Mouse (Mus musculus): Measurements from ENCODE around the gene Rabgef1. TPM values are rescaled to one million over a fixed set of nuclear protein-coding genes. Genes with fewer than 3 reads are reported as not detected.
A peak's percentile ranks its signal among the peaks of the same experiment; 100 is the strongest.

Gene Rabgef1
- total RNA-seq, 2 experiments from 2014 or later, result 18.8 to 24.0 TPM

GRCm38 (mm10) chr5:130170666-130171422 is 754 bp upstream of the Rabgef1 start:
- ATAC-seq (replicated peaks; ENCODE audit: poor library complexity, severe bottlenecking), result peak; percentile 3

DNA sequence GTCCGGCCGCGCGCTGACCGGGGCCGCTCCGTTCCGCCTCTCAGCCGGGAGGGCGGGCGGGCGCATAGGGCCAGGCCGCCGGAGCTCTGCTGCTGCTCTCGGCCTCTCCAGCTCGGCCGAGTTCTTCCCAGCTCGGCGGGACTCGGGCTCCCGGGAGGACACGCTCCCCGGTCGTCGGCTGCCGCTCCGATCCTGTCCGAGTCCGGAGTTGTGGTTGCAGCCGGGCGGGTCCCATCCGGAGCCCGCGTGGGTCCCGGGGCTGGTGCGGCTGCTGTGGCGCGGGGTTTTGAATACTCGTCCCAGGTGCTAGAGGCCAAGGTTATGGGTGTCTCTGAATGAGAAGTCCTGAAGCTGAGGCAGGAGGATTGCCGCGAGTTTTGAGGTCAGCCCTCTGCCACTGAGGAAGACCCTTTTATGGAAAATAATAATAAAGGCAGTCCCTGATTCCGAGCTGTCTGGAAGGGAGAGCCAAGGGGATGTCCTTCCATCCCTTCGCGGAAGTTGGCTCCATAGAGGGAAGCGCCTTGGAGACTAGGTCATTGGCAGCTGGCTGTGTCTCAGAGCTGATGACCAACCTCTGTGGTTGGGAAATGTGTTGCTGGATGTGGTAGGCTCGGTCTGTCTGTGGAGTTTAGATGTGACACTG is 481 bp downstream of the Rabgef1 start:
- peak; percentile 78 for ATAC-seq (replicated peaks; ENCODE audit: poor library complexity, severe bottlenecking)

DNA sequence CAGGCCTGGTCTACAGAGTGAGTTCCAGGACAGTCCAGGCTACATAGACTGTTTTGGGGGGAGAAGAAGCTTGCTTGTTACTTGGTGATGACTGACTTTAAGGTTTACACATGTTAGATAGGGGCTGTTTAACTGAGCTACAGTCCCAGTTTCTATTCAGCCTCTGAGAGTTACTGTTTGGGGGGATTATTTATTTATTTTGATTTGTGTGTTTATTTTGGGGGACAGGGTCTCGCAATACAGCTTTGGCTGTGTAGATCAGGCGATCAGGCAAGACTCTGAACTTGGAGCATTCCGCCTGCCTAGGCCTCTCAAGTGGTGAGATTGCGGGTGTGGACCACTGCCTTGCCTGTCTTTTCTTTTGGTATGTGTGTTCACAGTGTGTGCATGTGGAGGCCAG is 1.4 kb downstream of the Rabgef1 start:
- no peak for ATAC-seq (replicated peaks; ENCODE audit: poor library complexity, severe bottlenecking)

GRCm38 (mm10) chr5:130177871-130178270 is 6.3 kb downstream of the Rabgef1 start:
- no peak for ATAC-seq (replicated peaks; ENCODE audit: poor library complexity, severe bottlenecking)

DNA sequence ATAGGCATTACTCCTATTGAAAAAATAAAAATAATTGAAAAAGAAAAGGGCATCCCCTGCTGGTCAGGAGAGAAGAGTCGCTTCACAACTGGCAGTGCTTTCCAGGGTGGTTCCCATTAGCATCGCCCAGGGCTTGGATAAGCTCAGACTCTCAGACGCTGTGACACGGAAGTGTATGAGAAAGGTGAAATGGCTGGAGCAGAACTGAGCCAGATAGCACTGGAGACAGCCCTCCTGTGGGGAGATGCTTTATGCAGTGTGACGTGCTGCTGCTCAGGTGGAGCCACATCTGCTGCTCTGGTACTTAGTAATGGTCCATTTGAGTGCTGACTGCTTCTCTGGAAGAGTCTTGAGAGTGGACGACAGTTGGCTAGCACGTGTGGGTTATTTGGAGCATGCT is 8.8 kb downstream of the Rabgef1 start:
- ATAC-seq (replicated peaks; ENCODE audit: poor library complexity, severe bottlenecking), result no peak

- ATAC-seq (replicated peaks; ENCODE audit: poor library complexity, severe bottlenecking), result no peak
Measured at GRCm38 (mm10) chr5:130181740-130182540, 10.3 kb downstream of the Rabgef1 start.

GRCm38 (mm10) chr5:130182541-130182821 is 10.9 kb downstream of the Rabgef1 start:
- ATAC-seq (replicated peaks; ENCODE audit: poor library complexity, severe bottlenecking), result no peak

- ATAC-seq (replicated peaks; ENCODE audit: poor library complexity, severe bottlenecking), result no peak
Measured at GRCm38 (mm10) chr5:130184193-130184856, 12.7 kb downstream of the Rabgef1 start.

- ATAC-seq (replicated peaks; ENCODE audit: poor library complexity, severe bottlenecking), result no peak
Measured at GRCm38 (mm10) chr5:130185312-130185711, 13.7 kb downstream of the Rabgef1 start.

DNA sequence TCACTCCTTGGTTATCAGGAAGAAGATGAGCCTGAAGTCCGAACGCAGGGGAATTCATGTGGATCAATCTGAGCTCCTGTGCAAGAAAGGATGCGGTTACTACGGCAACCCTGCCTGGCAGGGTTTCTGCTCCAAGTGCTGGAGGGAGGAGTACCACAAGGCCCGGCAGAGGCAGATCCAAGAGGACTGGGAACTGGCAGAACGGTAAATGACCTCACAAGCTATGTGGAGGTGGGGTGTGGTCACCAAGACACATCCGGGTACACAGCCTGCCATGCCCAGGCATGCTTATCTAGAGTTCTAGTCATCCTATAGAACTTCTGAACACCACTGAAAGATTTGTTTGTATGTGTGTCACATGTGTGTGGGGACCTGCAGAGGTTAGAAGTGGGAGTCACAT is 15.8 kb downstream of the Rabgef1 start:
- ATAC-seq (replicated peaks; ENCODE audit: poor library complexity, severe bottlenecking), result no peak

DNA sequence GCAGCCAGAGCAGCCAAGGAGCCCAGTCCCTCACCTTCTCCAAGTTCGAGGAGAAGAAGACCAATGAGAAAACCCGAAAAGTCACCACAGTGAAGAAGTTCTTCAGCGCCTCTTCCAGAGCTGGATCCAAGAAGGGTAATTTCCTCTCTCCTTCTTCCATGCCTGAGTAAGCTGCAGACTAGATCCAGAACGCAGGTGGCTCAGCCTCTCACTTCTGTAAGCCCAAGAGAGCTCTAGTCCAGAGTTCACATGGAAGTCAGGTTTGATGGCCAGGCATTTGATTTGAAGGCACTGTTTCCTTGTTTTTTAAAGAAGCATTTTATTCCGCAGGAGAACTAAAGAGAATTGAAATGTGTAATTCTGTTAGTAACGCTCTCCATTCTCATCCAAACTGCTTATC is 19.3 kb downstream of the Rabgef1 start:
- no peak for ATAC-seq (replicated peaks; ENCODE audit: poor library complexity, severe bottlenecking)

- no peak for ATAC-seq (replicated peaks; ENCODE audit: poor library complexity, severe bottlenecking)
Measured at GRCm38 (mm10) chr5:130191865-130192264, 20.3 kb downstream of the Rabgef1 start.

DNA sequence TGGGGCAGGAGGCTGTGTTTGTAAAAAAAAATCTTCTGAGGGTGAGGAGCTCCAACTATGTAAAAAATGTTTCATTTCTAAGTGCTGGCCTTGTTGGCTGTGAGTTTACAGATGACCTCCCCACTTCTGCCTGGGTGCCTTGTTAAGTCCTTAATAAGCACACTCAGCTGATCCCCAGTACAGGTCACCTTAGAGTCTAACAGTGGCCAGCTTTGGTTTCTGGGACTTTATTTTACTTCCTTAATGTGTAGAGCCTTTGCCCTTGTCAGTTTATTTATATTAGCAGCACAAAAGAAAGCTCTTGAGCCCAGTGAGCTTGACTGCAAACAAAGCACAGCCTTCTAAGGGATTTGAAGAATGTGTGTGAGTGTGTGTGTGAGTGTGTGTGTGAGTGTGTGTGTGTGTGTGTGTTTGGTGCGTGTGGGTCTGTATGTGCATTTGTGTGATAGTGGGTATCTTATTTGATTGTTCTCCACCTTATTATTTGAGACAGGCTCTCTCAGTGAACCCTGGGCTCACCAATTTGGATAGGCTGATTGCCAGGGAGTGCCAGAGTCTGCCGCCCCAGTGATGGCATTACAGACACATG is 20.9 kb downstream of the Rabgef1 start:
- ATAC-seq (replicated peaks; ENCODE audit: poor library complexity, severe bottlenecking), result no peak

- no peak for ATAC-seq (replicated peaks; ENCODE audit: poor library complexity, severe bottlenecking)
Measured at GRCm38 (mm10) chr5:130193760-130194159, 22.2 kb downstream of the Rabgef1 start.

GRCm38 (mm10) chr5:130196307-130196706 is 24.7 kb downstream of the Rabgef1 start:
- no peak for ATAC-seq (replicated peaks; ENCODE audit: poor library complexity, severe bottlenecking)

DNA sequence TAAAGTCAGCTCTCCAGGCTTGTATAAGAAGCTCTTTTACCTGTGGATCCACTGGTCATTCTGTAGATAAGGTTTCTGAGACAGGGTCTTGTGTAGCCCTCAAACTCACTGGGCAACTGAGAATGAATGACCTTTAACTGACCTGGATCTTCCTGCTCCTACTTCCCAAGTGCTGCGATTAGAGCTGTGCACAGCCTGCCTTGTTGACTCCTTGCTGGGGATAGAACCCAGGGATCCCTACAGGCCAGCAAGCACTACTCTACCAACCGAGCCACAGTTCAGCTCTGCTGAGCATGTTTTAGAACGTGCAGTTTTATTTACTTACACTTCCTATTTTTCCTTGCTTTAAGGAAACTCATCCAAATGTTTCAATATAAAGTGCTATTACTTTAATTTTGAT is 25.9 kb downstream of the Rabgef1 start:
- no peak for ATAC-seq (replicated peaks; ENCODE audit: poor library complexity, severe bottlenecking)

DNA sequence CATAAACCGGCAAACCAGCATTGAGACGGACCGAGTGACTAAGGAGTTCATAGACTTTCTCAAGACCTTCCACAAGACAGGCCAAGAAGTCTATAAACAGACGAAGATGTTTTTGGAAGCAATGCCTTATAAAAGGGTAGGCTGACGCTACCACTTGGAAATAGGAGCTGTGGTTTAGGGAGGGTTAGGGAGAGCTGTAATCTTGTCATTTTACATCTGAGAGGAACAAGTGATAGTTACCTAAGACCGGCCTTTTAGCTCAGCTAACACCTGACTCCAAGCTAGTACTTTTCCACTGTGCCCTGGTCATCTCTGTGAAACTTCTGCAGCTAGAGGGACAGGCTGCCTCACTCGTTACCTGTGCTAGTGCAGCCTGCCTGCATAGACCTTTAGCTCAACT is 26.4 kb downstream of the Rabgef1 start:
- ATAC-seq (replicated peaks; ENCODE audit: poor library complexity, severe bottlenecking), result no peak

- ATAC-seq (replicated peaks; ENCODE audit: poor library complexity, severe bottlenecking), result no peak
Measured at GRCm38 (mm10) chr5:130200233-130201029, 28.8 kb downstream of the Rabgef1 start.

GRCm38 (mm10) chr5:130203948-130204347 is 32.4 kb downstream of the Rabgef1 start:
- peak; percentile 28; the same call in 1 of the 2 replicates for ATAC-seq (replicated peaks; ENCODE audit: poor library complexity, severe bottlenecking)

DNA sequence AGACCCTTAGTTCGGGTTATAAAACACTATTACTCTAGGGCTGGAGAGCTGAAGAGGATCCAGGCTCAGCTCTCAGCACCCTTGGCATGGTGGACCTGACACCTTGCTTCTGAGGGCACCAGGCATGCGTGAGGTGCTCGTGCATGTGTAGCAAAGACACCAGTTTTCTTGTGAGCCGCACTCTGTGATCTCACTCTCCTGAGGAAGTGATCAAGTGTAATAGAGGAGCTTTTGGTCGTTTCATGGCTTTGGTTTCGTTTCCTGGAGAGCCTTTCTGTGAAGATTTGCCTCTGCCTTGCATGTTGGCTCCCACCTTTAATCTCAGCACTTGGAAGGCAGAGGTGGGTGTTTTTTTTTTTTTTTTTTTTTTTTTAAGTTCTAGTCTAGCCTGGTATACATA is 33.0 kb downstream of the Rabgef1 start:
- peak; percentile 42; the same call in 1 of the 2 replicates for ATAC-seq (replicated peaks; ENCODE audit: poor library complexity, severe bottlenecking)

All from granulocyte monocyte progenitor cell, adult 5-6 weeks (primary cell).